Mouse (Mus musculus) gastrocnemius, postnatal 14 days (tissue): ENCODE measurements around the gene Olfr67. TPM values are rescaled to one million over a fixed set of nuclear protein-coding genes. Genes with fewer than 3 reads are reported as not detected.
"Not testable (repeated sequence)": the region's sequence is repeated elsewhere in the genome, so short reads cannot be mapped to it uniquely, and the experiment has no call there.

Experiments used
- DNase-seq: peaks from one replicate; pipeline ENCODE4 v3.0.0; 2021; ENCODE audit warnings: mixed read lengths
- intact Hi-C: fragments of 180-260 bp; cut with DNase I; formaldehyde crosslinking; loops from one replicate; pipeline ENCODE4 v1.15.1; 2025; ENCODE audit warnings: low total_unique reads
- long read RNA-seq, 2 experiments: library from polyadenylated mRNA; stranded (forward); transcript quantifications; one replicate each; pipeline ENCODE4 v2.0.0; 2021
- total RNA-seq, 2 experiments: library from RNA; stranded (reverse); gene quantifications; 2 replicates each; pipeline ENCODE4 v1.2.3; 2021

The Olfr67 gene
- not detected for total RNA-seq
- long read RNA-seq, experiment 1: 0 reads
- long read RNA-seq, experiment 2: 0 reads

- no peak for DNase-seq
- intact Hi-C loops: no loop called here
Measured at GRCm38 (mm10) chr7:103791721-103792120, at the start of gene Olfr67. TSS of gene Olfr67 (minus strand) at chr7:103791821.

- intact Hi-C loops: no loop called here
- no peak for DNase-seq
Measured at GRCm38 (mm10) chr7:103840268-103840667, 48.6 kb upstream of the Olfr67 start, which contains the start of gene Hbb-bh2. TSS of gene Hbb-bh2 (minus strand) at chr7:103840520.

GRCm38 (mm10) chr7:103827808-103828207, 36.2 kb upstream of the Olfr67 start, which contains the start of gene Hbb-bs:
TSS of gene Hbb-bs (minus strand) at chr7:103828096.
- intact Hi-C loops: no loop called here
- no peak for DNase-seq

- DNase-seq, intact Hi-C loops: not testable (repeated sequence)
Measured at GRCm38 (mm10) chr7:103827139-103827538, 35.5 kb upstream of the Olfr67 start.

- DNase-seq: no peak
- intact Hi-C loops: no loop called here
Measured at GRCm38 (mm10) chr7:103826255-103826887, 34.8 kb upstream of the Olfr67 start.

GRCm38 (mm10) chr7:103825536-103826254, 34.1 kb upstream of the Olfr67 start:
- no peak for DNase-seq
- intact Hi-C loops: no loop called here

- DNase-seq: no peak
- intact Hi-C loops: no loop called here
Measured at GRCm38 (mm10) chr7:103824597-103824996, 33.0 kb upstream of the Olfr67 start.

GRCm38 (mm10) chr7:103815085-103815484, 23.5 kb upstream of the Olfr67 start:
- intact Hi-C loops, DNase-seq: not testable (repeated sequence)

- no peak for DNase-seq
- intact Hi-C loops: no loop called here
Measured at GRCm38 (mm10) chr7:103813766-103814165, 22.1 kb upstream of the Olfr67 start, which contains the start of gene Hbb-bt. TSS of gene Hbb-bt (minus strand) at chr7:103813996.

GRCm38 (mm10) chr7:103813152-103813551, 21.5 kb upstream of the Olfr67 start:
- intact Hi-C loops, DNase-seq: not testable (repeated sequence)

GRCm38 (mm10) chr7:103812174-103812573, 20.6 kb upstream of the Olfr67 start:
- intact Hi-C loops: no loop called here

GRCm38 (mm10) chr7:103811223-103811845, 19.7 kb upstream of the Olfr67 start:
- intact Hi-C loops: no loop called here
- no peak for DNase-seq

More at GRCm38 (mm10) chr7:103812174-103812573, 20.6 kb upstream of the Olfr67 start:
- no peak for DNase-seq

GRCm38 (mm10) chr7:103810746-103811145, 19.1 kb upstream of the Olfr67 start:
- intact Hi-C loops: no loop called here
- DNase-seq: no peak

- intact Hi-C loops: no loop called here
- no peak for DNase-seq
Measured at GRCm38 (mm10) chr7:103810296-103810695, 18.7 kb upstream of the Olfr67 start.

GRCm38 (mm10) chr7:103809801-103810155, 18.2 kb upstream of the Olfr67 start:
- no peak for DNase-seq
- intact Hi-C loops: no loop called here

- intact Hi-C loops: no loop called here
- no peak for DNase-seq
Measured at GRCm38 (mm10) chr7:103808971-103809800, 17.6 kb upstream of the Olfr67 start.

GRCm38 (mm10) chr7:103808120-103808519, 16.5 kb upstream of the Olfr67 start:
- intact Hi-C loops: not testable (repeated sequence)

GRCm38 (mm10) chr7:103806856-103807255, 15.2 kb upstream of the Olfr67 start:
- DNase-seq: no peak
- intact Hi-C loops: no loop called here

More at GRCm38 (mm10) chr7:103808120-103808519, 16.5 kb upstream of the Olfr67 start:
- DNase-seq: not testable (repeated sequence)

GRCm38 (mm10) chr7:103792669-103793388, 1.2 kb upstream of the Olfr67 start:
- no peak for DNase-seq
- intact Hi-C loops: no loop called here
